Mouse (Mus musculus) MEL (cell line): ENCODE measurements at regions not wholly inside any gene's neighbourhood (a gene's known extent, or its start where the extent isn't known, plus 50 kb on each side); places are given as distances from the start of the nearest gene placed in this dataset.

Experiments used
- DNase-seq: peaks from one replicate; pipeline ENCODE4 v3.0.0; 2011; ENCODE audit warnings: low read depth, low spot score
- H3K27ac ChIP-seq: 2 replicates; pipeline ENCODE4 v1.5.1; 2012; ENCODE audit warnings: low read depth, mild to moderate bottlenecking, control low read depth, low read length, moderate library complexity; ENCODE audit not compliant: control insufficient read depth
- H3K27me3 ChIP-seq, 2 experiments: fragments of 150-350 bp in 1 of 2; sonication (generic) in 1 of 2; 2 replicates each; pipeline ENCODE4 v1.6.1; 2012; ENCODE audit warnings: low read length in 2 of 2, mild to moderate bottlenecking in 2 of 2, improper control_type of control experiment in 1 of 2, moderate library complexity in 1 of 2; ENCODE audit not compliant: insufficient read depth in 2 of 2, control insufficient read depth in 1 of 2
- H3K36me3 ChIP-seq, 2 experiments: 2 replicates each; pipeline ENCODE4 v1.6.1; 2012 to 2014; ENCODE audit warnings: low read length in 2 of 2, improper control_type of control experiment in 1 of 2, inconsistent platforms in 1 of 2, mild to moderate bottlenecking in 1 of 2; ENCODE audit not compliant: insufficient read depth in 2 of 2, control insufficient read depth in 1 of 2
- H3K4me1 ChIP-seq, 2 experiments: fragments of 150-350 bp in 1 of 2; sonication (generic) in 1 of 2; 2 replicates each; pipeline ENCODE4 v1.6.1; 2012; ENCODE audit warnings: low read length in 2 of 2, improper control_type of control experiment in 1 of 2, mild to moderate bottlenecking in 1 of 2; ENCODE audit not compliant: insufficient read depth in 2 of 2, control insufficient read depth in 1 of 2
- H3K4me3 ChIP-seq, 2 experiments: fragments of 150-350 bp in 1 of 2; sonication (generic) in 1 of 2; 2 replicates each; pipeline ENCODE4 v1.5.1; 2012; ENCODE audit warnings: low read depth in 2 of 2, low read length in 2 of 2, mild to moderate bottlenecking in 2 of 2, moderate library complexity in 2 of 2, control low read depth in 1 of 2, improper control_type of control experiment in 1 of 2; ENCODE audit not compliant: control insufficient read depth in 1 of 2, insufficient read depth in 1 of 2
- H3K79me2 ChIP-seq: 2 replicates; pipeline ENCODE4 v1.6.1; 2012; ENCODE audit warnings: mild to moderate bottlenecking, low read length, moderate library complexity; ENCODE audit not compliant: control insufficient read depth, poor library complexity, insufficient read depth
- H3K9ac ChIP-seq: 2 replicates; pipeline ENCODE4 v1.6.1; 2012; ENCODE audit warnings: low read depth, mild to moderate bottlenecking, control low read depth, low read length, moderate library complexity; ENCODE audit not compliant: control insufficient read depth, poor library complexity, severe bottlenecking
- H3K9me3 ChIP-seq: fragments of 150-350 bp; sonication (generic); replicated peaks from 2 replicates; pipeline ENCODE4 v1.6.1; 2012; ENCODE audit warnings: mild to moderate bottlenecking, low read length, improper control_type of control experiment, moderate library complexity; ENCODE audit not compliant: insufficient read depth
- BHLHE40 ChIP-seq: IDR thresholded peaks from 2 replicates; pipeline ENCODE4 v1.6.1; 2012; ENCODE audit warnings: low read depth, mild to moderate bottlenecking, inconsistent platforms, low read length, improper control_type of control experiment, borderline replicate concordance
- CHD1 ChIP-seq: IDR thresholded peaks from 2 replicates; pipeline ENCODE4 v1.6.1; 2012; ENCODE audit warnings: low read depth, mild to moderate bottlenecking, inconsistent platforms, low read length, improper control_type of control experiment
- CTCF ChIP-seq, 3 experiments: IDR thresholded peaks in 2 of 3; conservative IDR thresholded peaks in 1 of 3; 2 replicates each; pipeline ENCODE4 v1.5.1; 2011 to 2012; ENCODE audit warnings: low read length in 3 of 3, low read depth in 2 of 3, mild to moderate bottlenecking in 2 of 3, improper control_type of control experiment in 1 of 3, inconsistent platforms in 1 of 3, mixed read lengths in 1 of 3, moderate library complexity in 1 of 3; ENCODE audit not compliant: control insufficient read depth in 1 of 3, insufficient read depth in 1 of 3, poor library complexity in 1 of 3, severe bottlenecking in 1 of 3
- E2F4 ChIP-seq: IDR thresholded peaks from 2 replicates; pipeline ENCODE4 v1.6.1; 2011; ENCODE audit warnings: low read depth, low read length, improper control_type of control experiment, borderline replicate concordance
- ELF1 ChIP-seq: IDR thresholded peaks from 2 replicates; pipeline ENCODE4 v1.6.1; 2014; ENCODE audit warnings: low read depth, mild to moderate bottlenecking, inconsistent platforms, low read length, improper control_type of control experiment, moderate library complexity
- HCFC1 ChIP-seq: IDR thresholded peaks from 2 replicates; pipeline ENCODE4 v1.6.1; 2012; ENCODE audit warnings: low read depth, mild to moderate bottlenecking, inconsistent platforms, low read length, improper control_type of control experiment, moderate library complexity
- JUND ChIP-seq: IDR thresholded peaks from 2 replicates; pipeline ENCODE4 v1.6.1; 2011; ENCODE audit warnings: low read depth, mild to moderate bottlenecking, improper control_type of control experiment, low read length
- KAT2A ChIP-seq: conservative IDR thresholded peaks from 2 replicates; pipeline ENCODE4 v1.6.1; 2012; ENCODE audit warnings: low read depth, low read length, improper control_type of control experiment, inconsistent platforms
- MAFK ChIP-seq: IDR thresholded peaks from 2 replicates; pipeline ENCODE4 v1.6.1; 2011; ENCODE audit warnings: low read depth, mild to moderate bottlenecking, low read length, improper control_type of control experiment, borderline replicate concordance
- MAX ChIP-seq: IDR thresholded peaks from 2 replicates; pipeline ENCODE4 v1.6.1; 2011; ENCODE audit warnings: low read length, improper control_type of control experiment
- MAZ ChIP-seq: IDR thresholded peaks from 2 replicates; pipeline ENCODE4 v1.6.1; 2012; ENCODE audit warnings: low read depth, mild to moderate bottlenecking, inconsistent platforms, low read length, improper control_type of control experiment
- MEF2A ChIP-seq: IDR thresholded peaks from 2 replicates; pipeline ENCODE4 v1.6.1; 2014; ENCODE audit warnings: low read depth, mild to moderate bottlenecking, inconsistent platforms, low read length, improper control_type of control experiment; ENCODE audit not compliant: poor library complexity, insufficient replicate concordance, severe bottlenecking; ENCODE audit errors: extremely low read depth
- MYB ChIP-seq: IDR thresholded peaks from 2 replicates; pipeline ENCODE4 v1.6.1; 2011; ENCODE audit warnings: mild to moderate bottlenecking, low read depth, low read length, improper control_type of control experiment
- MYC ChIP-seq: IDR thresholded peaks from 2 replicates; pipeline ENCODE4 v1.6.1; 2011; ENCODE audit warnings: low read depth, mild to moderate bottlenecking, low read length, improper control_type of control experiment, moderate library complexity
- POLR2A ChIP-seq, 2 experiments: IDR thresholded peaks; 2 replicates each; pipeline ENCODE4 v1.6.1; 2011 to 2012; ENCODE audit warnings: low read length in 2 of 2, mild to moderate bottlenecking in 2 of 2, control low read depth in 1 of 2, improper control_type of control experiment in 1 of 2, low read depth in 1 of 2, moderate library complexity in 1 of 2; ENCODE audit not compliant: control insufficient read depth in 1 of 2, insufficient read depth in 1 of 2, poor library complexity in 1 of 2
- POLR2AphosphoS2 ChIP-seq: IDR thresholded peaks from 2 replicates; pipeline ENCODE4 v1.6.1; 2011; ENCODE audit warnings: low read length, improper control_type of control experiment
- RCOR1 ChIP-seq: IDR thresholded peaks from 2 replicates; pipeline ENCODE4 v1.6.1; 2012; ENCODE audit warnings: low read depth, mild to moderate bottlenecking, inconsistent platforms, low read length, improper control_type of control experiment
- SIN3A ChIP-seq: IDR thresholded peaks from 2 replicates; pipeline ENCODE4 v1.6.1; 2012; ENCODE audit warnings: low read length, improper control_type of control experiment, inconsistent platforms
- SMC3 ChIP-seq: IDR thresholded peaks from 2 replicates; pipeline ENCODE4 v1.6.1; 2011; ENCODE audit warnings: low read depth, low read length, improper control_type of control experiment
- TAL1 ChIP-seq: IDR thresholded peaks from 2 replicates; pipeline ENCODE4 v1.6.1; 2012; ENCODE audit warnings: mild to moderate bottlenecking, inconsistent platforms, low read length, moderate library complexity, mixed read lengths
- TBP ChIP-seq: IDR thresholded peaks from 2 replicates; pipeline ENCODE4 v1.8.0; 2011; ENCODE audit warnings: low read depth, low read length, improper control_type of control experiment
- TCF12 ChIP-seq: IDR thresholded peaks from 2 replicates; pipeline ENCODE4 v1.6.1; 2014; ENCODE audit warnings: low read depth, mild to moderate bottlenecking, inconsistent platforms, low read length, improper control_type of control experiment, moderate library complexity
- UBTF ChIP-seq: IDR thresholded peaks from 2 replicates; pipeline ENCODE4 v1.6.1; 2012; ENCODE audit warnings: low read depth, mild to moderate bottlenecking, inconsistent platforms, low read length, improper control_type of control experiment, moderate library complexity, borderline replicate concordance; ENCODE audit not compliant: insufficient read depth
- USF1 ChIP-seq: IDR thresholded peaks from 2 replicates; pipeline ENCODE4 v1.6.1; 2014; ENCODE audit warnings: low read depth, mild to moderate bottlenecking, inconsistent platforms, low read length, improper control_type of control experiment, moderate library complexity
- ZC3H11A ChIP-seq: IDR thresholded peaks from 2 replicates; pipeline ENCODE4 v1.6.1; 2012; ENCODE audit warnings: low read depth, mild to moderate bottlenecking, inconsistent platforms, low read length, improper control_type of control experiment
- ZMIZ1 ChIP-seq: IDR thresholded peaks from 2 replicates; pipeline ENCODE4 v1.6.1; 2012; ENCODE audit warnings: low read depth, mild to moderate bottlenecking, inconsistent platforms, low read length, improper control_type of control experiment, moderate library complexity

GRCm38 (mm10) chr14:48770832-48771231 lies 97.2 kb upstream of the Otx2 start:
- H3K79me2 ChIP-seq = no peaks in the 10 kb centered on the region
- H3K4me3 ChIP-seq = no peak overlapping the region
- no peaks in the 10 kb centered on the region for H3K9me3 ChIP-seq
- H3K27me3 ChIP-seq = no peaks in the 10 kb centered on the region; a peak in 1 of 4 replicates
- no peaks in the 10 kb centered on the region for H3K4me1 ChIP-seq
- no peak for DNase-seq
- TF ChIP-seq MAZ (no peak), MYC (no peak), E2F4 (no peak)
- TF ChIP-seq, all 39 proteins: peak for 0
- Histone ChIP-seq H3K27ac (no peak overlapping the region), H3K36me3 (no peaks in the 10 kb centered on the region), H3K9ac (no peak overlapping the region)

DNA sequence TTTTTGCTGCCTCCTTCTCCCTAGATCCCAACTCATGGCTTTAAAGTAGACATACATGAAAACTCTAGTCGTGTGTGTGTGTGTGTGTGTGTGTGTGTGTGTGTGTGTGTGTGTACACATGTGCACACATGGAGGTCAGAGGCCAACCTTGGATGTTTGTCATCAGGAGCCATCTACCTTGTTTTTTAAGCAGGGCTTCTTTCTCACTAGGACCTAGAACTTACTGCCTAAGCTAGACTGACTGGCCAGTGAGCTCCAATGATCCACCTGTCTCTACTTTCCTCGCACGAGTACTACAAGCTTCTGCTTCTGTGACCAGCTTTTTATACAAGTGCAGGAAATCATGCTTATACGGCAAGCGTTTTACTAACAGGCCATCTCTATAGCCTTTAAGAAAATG lies 89.1 kb upstream of the Otx2 start:
- Histone ChIP-seq H3K27ac (no peak overlapping the region), H3K9ac (no peak overlapping the region), H3K27me3 (no peaks in the 10 kb centered on the region; a peak in 1 of 4 replicates), H3K4me1 (no peaks in the 10 kb centered on the region), H3K79me2 (no peaks in the 10 kb centered on the region), H3K36me3 (no peaks in the 10 kb centered on the region), H3K4me3 (no peak overlapping the region), H3K9me3 (no peaks in the 10 kb centered on the region)
- DNase-seq = no peak
- TF ChIP-seq CHD1 (no peak), TCF12 (no peak), POLR2AphosphoS2 (no peak), ZC3H11A (no peak), MEF2A (no peak), SMC3 (no peak), TBP (no peak), ZMIZ1 (no peak), UBTF (no peak), TAL1 (no peak), POLR2A (IDR thresholded peaks at IDR 0.05; ENCODE audit: control insufficient read depth in 1 of 2, insufficient read depth in 1 of 2, low read depth in 1 of 2, low read length in 2 of 2, poor library complexity in 1 of 2) (no peak), MYB (no peak), MAFK (no peak)

- no peaks in the 10 kb centered on the region for H3K79me2 ChIP-seq
- H3K9ac ChIP-seq = no peak overlapping the region
- no peaks in the 10 kb centered on the region for H3K4me1 ChIP-seq
- no peaks in the 10 kb centered on the region for H3K9me3 ChIP-seq
- H3K27me3 ChIP-seq = no peaks in the 10 kb centered on the region
- H3K4me3 ChIP-seq = no peak overlapping the region
- no peak overlapping the region for H3K27ac ChIP-seq
- H3K36me3 ChIP-seq = no peaks in the 10 kb centered on the region
- DNase-seq = no peak
- no peak for TF ChIP-seq SIN3A
- no peak for TF ChIP-seq CTCF (IDR thresholded peaks at IDR 0.05 in 2 of 3, conservative IDR thresholded peaks at IDR 0.05 in 1 of 3; ENCODE audit: control insufficient read depth in 1 of 3, insufficient read depth in 1 of 3, low read depth in 2 of 3, low read length in 3 of 3, poor library complexity in 1 of 3, severe bottlenecking in 1 of 3)
- TF ChIP-seq MYC = no peak
- TF ChIP-seq KAT2A = no peak
- TF ChIP-seq BHLHE40 = no peak
- TF ChIP-seq RCOR1 = no peak
- TF ChIP-seq HCFC1 = no peak
- TF ChIP-seq JUND = no peak
- TF ChIP-seq ELF1 = no peak
- no peak for TF ChIP-seq CHD1
- no peak for TF ChIP-seq MAX
- TF ChIP-seq USF1 = no peak
- TF ChIP-seq, all 39 proteins: peak for 0
These were observed 87.5 kb upstream of the Otx2 start for GRCm38 (mm10) chr14:48761002-48761648.
